Comparison of ENCODE assay signal across 7 mouse cellular contexts in genomic region chr2:121223010-121223409, GRCm38 (mm10). TPM values are rescaled to one million over a fixed set of nuclear protein-coding genes. Genes with fewer than 3 reads are reported as not detected.
A peak's percentile ranks its signal among the peaks of the same experiment; 100 is the strongest.
DNase-seq lines count a peak whose midpoint lies in the region; ATAC-seq lines count a peak whose summit lies in the region.

No protein-coding gene starts in this region.

- no peaks in the 10 kb centered on the region for H3K4me1 ChIP-seq in heart, embryonic 12.5 days (replicated peaks)

- 88% methylated on average over 2 of the region's 2 CpGs for WGBS in heart, embryonic 12.5 days

- H3K4me2 ChIP-seq in heart, embryonic 12.5 days: no peak overlapping the region

- ATAC-seq in heart, embryonic 12.5 days (ENCODE audit: insufficient number of reproducible peaks, low FRiP score): no peak

- no peaks in the 10 kb centered on the region for H3K9me3 ChIP-seq in heart, embryonic 12.5 days (replicated peaks)

- peaks cover 82% of the 10 kb centered on the region for H3K36me3 ChIP-seq in heart, embryonic 12.5 days

- no peaks in the 10 kb centered on the region for H3K27me3 ChIP-seq in heart, embryonic 12.5 days (replicated peaks)

- intact Hi-C loops in gastrocnemius, postnatal 36 days (cut with DNase I): no loop called here

- peak; percentile 59 for DNase-seq in ovary, adult 18-20 months (ENCODE audit: low spot score)
- no peak for DNase-seq in ovary, postnatal 14 days (ENCODE audit: low spot score)
- DNase-seq in adrenal gland, postnatal 25 days: peak; percentile 39
- DNase-seq in frontal cortex, adult 2 months (ENCODE audit: extremely low spot score in 1 of 2, low spot score in 1 of 2): peak; percentile 44 to 73
- DNase-seq in skeletal muscle tissue, adult 2 months (ENCODE audit: low read depth, low spot score): peak; percentile 3
- DNase-seq in gastrocnemius, postnatal 36 days: no peak

- no peak overlapping the region for H3K9ac ChIP-seq in heart, embryonic 12.5 days

- no peak overlapping the region for H3K27ac ChIP-seq in heart, embryonic 12.5 days (ENCODE audit: poor library complexity, severe bottlenecking)

- no peak overlapping the region for H3K4me3 ChIP-seq in heart, embryonic 12.5 days

RNA-seq across cellular contexts. Expression of gene Trp53bp1, which starts 48.2 kb away (rescaled TPM):
- 82.8 and 89.4 TPM in 2 replicates for total RNA-seq in adrenal gland, postnatal 25 days (2021)
- polyA plus RNA-seq in frontal cortex, adult 2 months (2012; rRNA removed): 77.5 and 90.7 TPM in 2 replicates
- 69.8 and 78.4 TPM in 2 replicates for polyA plus RNA-seq in heart, embryonic 12.5 days (2016; fragmentation: Nextera tagmentation; extraction: Ambion mirVana)
- 10 to 100 TPM; 14.2 to 16.0 TPM for total RNA-seq in gastrocnemius, postnatal 36 days (2021)

RNA-seq across cellular contexts. Expression of gene Zscan29, which starts 52.1 kb away (rescaled TPM):
- total RNA-seq in adrenal gland, postnatal 25 days (2021): 20.7 and 22.9 TPM in 2 replicates
- 3.8 and 4.0 TPM in 2 replicates for polyA plus RNA-seq in frontal cortex, adult 2 months (2012; rRNA removed)
- polyA plus RNA-seq in heart, embryonic 12.5 days (2016; fragmentation: Nextera tagmentation; extraction: Ambion mirVana): 6.8 and 7.9 TPM in 2 replicates
- 1 to 10 TPM; 3.6 to 4.6 TPM for total RNA-seq in gastrocnemius, postnatal 36 days (2021)

RNA-seq across cellular contexts. Expression of gene Tubgcp4, which starts 52.6 kb away (rescaled TPM):
- 47.1 and 56.7 TPM in 2 replicates for total RNA-seq in adrenal gland, postnatal 25 days (2021)
- polyA plus RNA-seq in frontal cortex, adult 2 months (2012; rRNA removed): 32.1 and 34.7 TPM in 2 replicates
- 45.2 and 46.4 TPM in 2 replicates for polyA plus RNA-seq in heart, embryonic 12.5 days (2016; fragmentation: Nextera tagmentation; extraction: Ambion mirVana)
- 10 to 100 TPM; 10.2 to 11.5 TPM for total RNA-seq in gastrocnemius, postnatal 36 days (2021)

Comparison
In these comparisons a context has a peak if more than half of its experiments do, and no peak if none do; other contexts are left out.
1. DNase-seq: peak in ovary, adult 18-20 months (single experiment), adrenal gland, postnatal 25 days (single experiment), frontal cortex, adult 2 months (2 of 2) and skeletal muscle tissue, adult 2 months (single experiment); none in ovary, postnatal 14 days (single experiment) and gastrocnemius, postnatal 36 days (0 of 2).